Mouse (Mus musculus): ENCODE measurements at regions not wholly inside any gene's neighbourhood (a gene's known extent, or its start where the extent isn't known, plus 50 kb on each side); places are given as distances from the start of the nearest gene placed in this dataset.

GRCm38 (mm10) chr6:31184554-31184953 is 214.0 kb upstream of the Mkln1 start:
- Histone ChIP-seq H3K27me3 (no peaks in the 10 kb centered on the region), H3K4me3 (no peak overlapping the region), H3K9ac (no peak overlapping the region), H3K4me2 (no peak overlapping the region), H3K4me1 (replicated peaks) (0 out of 2 replicates have a peak, but pooled peaks cover 3% of the 10 kb centered on the region), H3K9me3 (no peaks in the 10 kb centered on the region), H3K36me3 (no peaks in the 10 kb centered on the region), H3K27ac (no peak overlapping the region)
- no peak for ATAC-seq (ENCODE audit: low FRiP score)
- 94% methylated on average over 7 of the region's 7 CpGs for WGBS

DNA sequence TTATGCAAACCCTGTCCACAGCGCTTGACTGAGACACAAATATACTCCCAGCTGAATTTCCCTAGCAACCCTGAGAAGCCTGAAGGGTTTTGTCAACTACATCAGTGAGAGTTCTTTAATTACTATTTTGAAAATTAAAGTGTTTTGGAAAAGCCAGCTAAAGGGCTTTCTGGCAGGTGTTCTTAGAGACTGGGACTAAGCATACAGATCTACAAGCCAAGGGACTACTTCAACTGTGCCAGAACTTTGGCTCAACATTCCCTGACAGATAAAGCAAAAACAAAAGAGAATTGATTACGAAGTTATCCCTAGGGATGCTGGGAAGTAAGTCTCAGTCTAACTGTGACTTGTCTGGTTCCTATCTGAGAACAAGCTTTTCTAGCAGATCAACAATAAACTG is 213.4 kb upstream of the Mkln1 start:
- Histone ChIP-seq H3K27me3 (no peaks in the 10 kb centered on the region), H3K4me2 (no peak overlapping the region), H3K27ac (no peak overlapping the region), H3K4me3 (no peak overlapping the region), H3K36me3 (no peaks in the 10 kb centered on the region), H3K9me3 (no peaks in the 10 kb centered on the region), H3K9ac (no peak overlapping the region), H3K4me1 (replicated peaks) (0 out of 2 replicates have a peak, but pooled peaks cover 3% of the 10 kb centered on the region)
- 77% methylated on average over 2 of the region's 2 CpGs for WGBS
- ATAC-seq (ENCODE audit: low FRiP score) = no peak

- Histone ChIP-seq H3K4me3 (no peak overlapping the region), H3K27me3 (no peaks in the 10 kb centered on the region), H3K4me2 (no peak overlapping the region), H3K9ac (no peak overlapping the region), H3K4me1 (replicated peaks) (0 out of 2 replicates have a peak, but pooled peaks cover 3% of the 10 kb centered on the region), H3K27ac (no peak overlapping the region), H3K36me3 (no peaks in the 10 kb centered on the region), H3K9me3 (no peaks in the 10 kb centered on the region)
- ATAC-seq (ENCODE audit: low FRiP score) = no peak
- WGBS = 56% methylated on average over 1 of the region's 1 CpGs
These were observed 210.5 kb upstream of the Mkln1 start for GRCm38 (mm10) chr6:31188066-31188465.

- H3K4me3 ChIP-seq = no peak overlapping the region
- no peak overlapping the region for H3K4me2 ChIP-seq
- no peak overlapping the region for H3K27ac ChIP-seq
- H3K4me1 ChIP-seq (replicated peaks) = 0 out of 2 replicates have a peak, but pooled peaks cover 3% of the 10 kb centered on the region
- H3K9ac ChIP-seq = no peak overlapping the region
- H3K27me3 ChIP-seq = no peaks in the 10 kb centered on the region
- WGBS = 63% methylated on average over 7 of the region's 7 CpGs
- H3K9me3 ChIP-seq = no peaks in the 10 kb centered on the region
- ATAC-seq (ENCODE audit: low FRiP score) = no peak
- no peaks in the 10 kb centered on the region for H3K36me3 ChIP-seq
These were observed 209.5 kb upstream of the Mkln1 start for GRCm38 (mm10) chr6:31189060-31189459.

- no peak for ATAC-seq (ENCODE audit: low FRiP score)
- H3K27me3 ChIP-seq = no peaks in the 10 kb centered on the region
- no peak overlapping the region for H3K4me3 ChIP-seq
- 83% methylated on average over 5 of the region's 5 CpGs for WGBS
- no peak overlapping the region for H3K27ac ChIP-seq
- H3K4me1 ChIP-seq (replicated peaks) = 0 out of 2 replicates have a peak, but pooled peaks cover 3% of the 10 kb centered on the region
- H3K4me2 ChIP-seq = no peak overlapping the region
- no peak overlapping the region for H3K9ac ChIP-seq
- H3K9me3 ChIP-seq = no peaks in the 10 kb centered on the region
- no peaks in the 10 kb centered on the region for H3K36me3 ChIP-seq
These were observed 208.5 kb upstream of the Mkln1 start for GRCm38 (mm10) chr6:31190070-31190469.

GRCm38 (mm10) chr6:31190628-31191373 is 207.7 kb upstream of the Mkln1 start:
- WGBS = 57% methylated on average over 5 of the region's 5 CpGs

GRCm38 (mm10) chr6:31191577-31191976 is 207.0 kb upstream of the Mkln1 start:
- H3K9me3 ChIP-seq = no peaks in the 10 kb centered on the region
- H3K9ac ChIP-seq = no peak overlapping the region
- H3K27me3 ChIP-seq = no peaks in the 10 kb centered on the region
- H3K4me1 ChIP-seq (replicated peaks) = no peaks in the 10 kb centered on the region
- WGBS = 87% methylated on average over 14 of the region's 14 CpGs
- H3K4me2 ChIP-seq = no peak overlapping the region
- no peak overlapping the region for H3K4me3 ChIP-seq
- ATAC-seq (ENCODE audit: low FRiP score) = no peak
- no peaks in the 10 kb centered on the region for H3K36me3 ChIP-seq
- H3K27ac ChIP-seq = no peak overlapping the region

More at GRCm38 (mm10) chr6:31190628-31191373, 207.7 kb upstream of the Mkln1 start:
- Histone ChIP-seq H3K4me3 (no peak overlapping the region), H3K36me3 (no peaks in the 10 kb centered on the region), H3K27ac (no peak overlapping the region), H3K27me3 (no peaks in the 10 kb centered on the region), H3K9me3 (no peaks in the 10 kb centered on the region), H3K9ac (no peak overlapping the region), H3K4me1 (replicated peaks) (0 out of 2 replicates have a peak, but pooled peaks cover 3% of the 10 kb centered on the region), H3K4me2 (no peak overlapping the region)
- ATAC-seq (ENCODE audit: low FRiP score) = no peak

GRCm38 (mm10) chr6:31192197-31192596 is 206.3 kb upstream of the Mkln1 start:
- Histone ChIP-seq H3K4me1 (replicated peaks) (no peaks in the 10 kb centered on the region), H3K4me3 (no peak overlapping the region), H3K4me2 (no peak overlapping the region), H3K9ac (no peak overlapping the region), H3K36me3 (no peaks in the 10 kb centered on the region), H3K27ac (no peak overlapping the region), H3K27me3 (no peaks in the 10 kb centered on the region), H3K9me3 (no peaks in the 10 kb centered on the region)
- ATAC-seq (ENCODE audit: low FRiP score) = no peak
- 81% methylated on average over 4 of the region's 4 CpGs for WGBS

GRCm38 (mm10) chr6:31193202-31193601 is 205.3 kb upstream of the Mkln1 start:
- 92% methylated on average over 5 of the region's 5 CpGs for WGBS
- Histone ChIP-seq H3K4me1 (replicated peaks) (no peaks in the 10 kb centered on the region), H3K27ac (no peak overlapping the region), H3K27me3 (no peaks in the 10 kb centered on the region), H3K9ac (no peak overlapping the region), H3K4me2 (no peak overlapping the region), H3K9me3 (no peaks in the 10 kb centered on the region), H3K4me3 (no peak overlapping the region), H3K36me3 (no peaks in the 10 kb centered on the region)
- ATAC-seq (ENCODE audit: low FRiP score) = no peak

GRCm38 (mm10) chr6:31197631-31198338 is 200.8 kb upstream of the Mkln1 start:
- no peaks in the 10 kb centered on the region for H3K27me3 ChIP-seq
- no peaks in the 10 kb centered on the region for H3K4me1 ChIP-seq (replicated peaks)
- 63% methylated on average over 4 of the region's 4 CpGs for WGBS
- H3K4me3 ChIP-seq = no peak overlapping the region
- H3K27ac ChIP-seq = no peak overlapping the region
- no peak overlapping the region for H3K4me2 ChIP-seq
- no peaks in the 10 kb centered on the region for H3K36me3 ChIP-seq
- no peak for ATAC-seq (ENCODE audit: low FRiP score)
- H3K9me3 ChIP-seq = no peaks in the 10 kb centered on the region
- H3K9ac ChIP-seq = no peak overlapping the region

GRCm38 (mm10) chr6:31198340-31198739 is 200.2 kb upstream of the Mkln1 start:
- Histone ChIP-seq H3K9ac (no peak overlapping the region), H3K27ac (no peak overlapping the region), H3K9me3 (no peaks in the 10 kb centered on the region), H3K4me2 (no peak overlapping the region), H3K4me3 (no peak overlapping the region), H3K36me3 (no peaks in the 10 kb centered on the region), H3K27me3 (no peaks in the 10 kb centered on the region), H3K4me1 (replicated peaks) (no peaks in the 10 kb centered on the region)
- 75% methylated on average over 8 of the region's 8 CpGs for WGBS
- ATAC-seq (ENCODE audit: low FRiP score) = no peak

DNA sequence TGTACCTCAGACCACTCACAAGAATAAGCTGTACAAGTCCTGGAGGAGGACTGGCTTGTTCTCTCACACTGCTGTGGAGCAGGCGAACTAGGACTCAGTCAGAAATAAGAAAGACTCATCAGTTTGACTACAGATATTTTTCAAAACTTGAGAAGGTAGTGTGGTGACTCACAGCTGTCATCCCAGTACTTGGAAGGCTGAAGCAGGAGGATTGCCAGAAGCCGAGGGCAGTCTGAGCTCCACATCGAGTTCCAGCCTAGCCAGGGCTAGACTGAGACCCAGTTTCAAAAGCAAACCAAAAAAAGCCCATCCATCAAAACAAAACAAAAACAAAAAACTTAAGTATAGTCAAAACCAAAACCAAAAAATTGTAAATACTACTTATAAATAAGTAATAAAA is 197.8 kb upstream of the Mkln1 start:
- no peaks in the 10 kb centered on the region for H3K9me3 ChIP-seq
- H3K4me1 ChIP-seq (replicated peaks) = no peaks in the 10 kb centered on the region
- no peak overlapping the region for H3K9ac ChIP-seq
- H3K27ac ChIP-seq = no peak overlapping the region
- WGBS = 82% methylated on average over 3 of the region's 3 CpGs
- H3K36me3 ChIP-seq = no peaks in the 10 kb centered on the region
- ATAC-seq (ENCODE audit: low FRiP score) = no peak
- no peak overlapping the region for H3K4me3 ChIP-seq
- H3K27me3 ChIP-seq = no peaks in the 10 kb centered on the region
- H3K4me2 ChIP-seq = no peak overlapping the region

All from hindbrain, embryonic 13.5 days (tissue).